Mouse (Mus musculus) hindbrain, postnatal 0 days (tissue): ENCODE data around the gene Peli2. TPM values are rescaled to one million over a fixed set of nuclear protein-coding genes. Genes with fewer than 3 reads are reported as not detected.

ENCODE experiments used
- ATAC-seq: fragments of 200-750 bp; cut with Nextera tagmentation; 2 replicates; pipeline ENCODE4 v1.8.0; 2017; ENCODE audit warnings: mild to moderate bottlenecking, moderate TSS enrichment, moderate library complexity
- DNase-seq: peaks from one replicate; pipeline ENCODE4 v3.0.0-alpha.2; 2015; ENCODE audit warnings: low spot score
- H3K27ac ChIP-seq: fragments of 300-500 bp; sonication (generic); 2 replicates; pipeline ENCODE4 v1.5.1; 2014; ENCODE audit warnings: mild to moderate bottlenecking
- H3K27me3 ChIP-seq: fragments of 300-500 bp; sonication (generic); 2 replicates; pipeline ENCODE4 v1.6.1; 2014; ENCODE audit warnings: low read length, mixed read lengths; ENCODE audit not compliant: insufficient read depth
- H3K36me3 ChIP-seq: fragments of 300-500 bp; sonication (generic); 2 replicates; pipeline ENCODE4 v1.6.1; 2014; ENCODE audit warnings: low read length, mixed read lengths; ENCODE audit not compliant: insufficient read depth
- H3K4me1 ChIP-seq: fragments of 300-500 bp; sonication (generic); 2 replicates; pipeline ENCODE4 v1.6.1; 2014; ENCODE audit warnings: antibody characterized with exemption, low read length, mixed read lengths; ENCODE audit not compliant: insufficient read depth
- H3K4me2 ChIP-seq: fragments of 300-500 bp; sonication (generic); 2 replicates; pipeline ENCODE4 v1.6.1; 2014; ENCODE audit warnings: low read depth, mild to moderate bottlenecking, low read length, moderate library complexity, mixed read lengths
- H3K4me3 ChIP-seq: fragments of 300-500 bp; sonication (generic); 2 replicates; pipeline ENCODE4 v1.5.1; 2014; ENCODE audit warnings: low read length
- H3K9ac ChIP-seq: fragments of 300-500 bp; sonication (generic); replicated peaks from 2 replicates; pipeline ENCODE4 v1.6.1; 2014; ENCODE audit warnings: mild to moderate bottlenecking, low read length, moderate library complexity, mixed read lengths
- H3K9me3 ChIP-seq: fragments of 300-500 bp; sonication (generic); 2 replicates; pipeline ENCODE4 v1.6.1; 2016; ENCODE audit warnings: low read length, mixed read lengths
- CTCF ChIP-seq: IDR thresholded peaks from 2 replicates; pipeline ENCODE4 v1.5.1; 2016; ENCODE audit warnings: antibody characterized with exemption, control low read depth, low read depth
- WGBS: fragments of 180-500 bp; shearing (Covaris S2); extraction: QIAGEN DNeasy Blood & Tissue Kit; methylation state at CpG from one replicate; pipeline ENCODE4 v1.1.7; 2014; 5-methylcytosine and 5-hydroxymethylcytosine counted together
- polyA plus RNA-seq: library from polyadenylated mRNA; unstranded; fragments of >200 nt; fragmentation: Nextera tagmentation; extraction: Ambion mirVana; gene quantifications from 2 replicates; pipeline ENCODE4 v1.2.1, GENCODE M21; 2015
- total RNA-seq: library from RNA; depleted of rRNA; stranded (reverse); fragments of >200 nt; gene quantifications from 2 replicates; pipeline ENCODE4 v1.2.3, GENCODE M21; 2014

The Peli2 gene
- total and polyA plus RNA-seq, 2 experiments from 2014 or later: 16.5 to 38.8 TPM

DNA sequence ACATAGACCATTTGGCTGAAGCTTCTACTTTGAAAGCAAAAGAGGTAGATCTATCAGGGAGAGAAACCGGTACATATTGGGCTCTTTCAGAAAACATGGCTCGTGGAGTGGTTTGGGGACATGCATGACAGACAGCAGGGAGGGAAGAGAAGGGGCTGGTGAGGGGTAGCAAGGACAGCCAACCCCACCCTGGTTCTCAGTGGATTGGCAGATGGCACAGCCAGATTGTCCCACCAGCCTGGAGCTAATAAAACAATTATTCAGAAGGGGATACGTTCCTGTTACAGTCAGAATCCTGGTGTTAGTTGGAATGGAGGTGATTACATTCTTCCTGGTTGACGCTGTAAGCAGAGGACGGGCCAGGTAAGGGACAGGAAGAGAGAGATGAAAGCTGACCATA lies 2.6 kb upstream of the Peli2 start:
- Histone ChIP-seq H3K36me3 (no peaks in the 10 kb centered on the region), H3K9me3 (no peaks in the 10 kb centered on the region), H3K4me2 (no peak overlapping the region), H3K9ac (no peak overlapping the region), H3K4me1 (peaks cover 4% of the 10 kb centered on the region; the same call in 1 of the 2 replicates), H3K27me3 (no peaks in the 10 kb centered on the region), H3K27ac (0 out of 2 replicates have a peak overlapping the region, but pooled peaks have one; percentile 41), H3K4me3 (no peak overlapping the region)
- 52% methylated on average over 5 of the region's 5 CpGs for WGBS
- no peak for TF ChIP-seq CTCF
- no peak for ATAC-seq
- DNase-seq: no peak

DNA sequence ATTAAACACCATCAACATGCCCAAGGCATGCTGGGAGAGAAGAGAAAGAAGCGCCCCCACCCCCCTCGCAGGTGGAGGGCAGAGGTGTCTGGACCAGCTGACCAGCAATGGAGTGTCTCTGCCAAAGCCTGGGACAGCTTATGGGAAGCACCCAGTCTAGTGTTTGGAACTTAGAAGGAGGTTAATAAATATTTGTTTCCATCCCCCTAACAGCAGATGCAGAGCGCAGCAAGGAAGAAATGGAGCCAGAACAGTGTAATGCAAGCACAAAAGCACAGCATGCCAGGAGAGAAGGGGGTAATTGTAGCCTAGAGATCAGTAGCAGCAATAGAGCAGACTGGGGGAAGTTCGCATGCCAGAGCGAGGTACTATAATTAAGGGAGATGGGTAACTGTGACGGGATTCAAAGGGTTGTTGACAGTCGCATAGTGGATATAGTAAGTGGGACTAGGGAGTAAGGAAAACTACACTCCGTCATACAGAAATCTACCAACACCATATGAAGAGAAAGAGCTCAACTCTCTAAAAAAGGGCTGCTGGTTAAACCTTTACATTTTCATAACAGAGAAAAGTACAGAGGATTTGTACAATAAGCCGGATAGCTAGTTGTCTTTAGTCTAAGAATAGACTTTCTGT lies 1.5 kb upstream of the Peli2 start:
- H3K36me3 ChIP-seq: no peaks in the 10 kb centered on the region
- WGBS: 5% methylated on average over 9 of the region's 9 CpGs
- TF ChIP-seq CTCF: no peak
- DNase-seq (peak; percentile 75), ATAC-seq (peak; percentile 44)
- no peaks in the 10 kb centered on the region for H3K9me3 ChIP-seq
- peak overlapping the region; percentile 82 for H3K4me3 ChIP-seq
- no peaks in the 10 kb centered on the region for H3K27me3 ChIP-seq
- no peak overlapping the region for H3K9ac ChIP-seq
- peak overlapping the region; percentile 41; the same call in 1 of the 2 replicates for H3K27ac ChIP-seq
- H3K4me1 ChIP-seq: peaks cover 4% of the 10 kb centered on the region; the same call in 1 of the 2 replicates
- H3K4me2 ChIP-seq: peak overlapping the region; percentile 96

DNA sequence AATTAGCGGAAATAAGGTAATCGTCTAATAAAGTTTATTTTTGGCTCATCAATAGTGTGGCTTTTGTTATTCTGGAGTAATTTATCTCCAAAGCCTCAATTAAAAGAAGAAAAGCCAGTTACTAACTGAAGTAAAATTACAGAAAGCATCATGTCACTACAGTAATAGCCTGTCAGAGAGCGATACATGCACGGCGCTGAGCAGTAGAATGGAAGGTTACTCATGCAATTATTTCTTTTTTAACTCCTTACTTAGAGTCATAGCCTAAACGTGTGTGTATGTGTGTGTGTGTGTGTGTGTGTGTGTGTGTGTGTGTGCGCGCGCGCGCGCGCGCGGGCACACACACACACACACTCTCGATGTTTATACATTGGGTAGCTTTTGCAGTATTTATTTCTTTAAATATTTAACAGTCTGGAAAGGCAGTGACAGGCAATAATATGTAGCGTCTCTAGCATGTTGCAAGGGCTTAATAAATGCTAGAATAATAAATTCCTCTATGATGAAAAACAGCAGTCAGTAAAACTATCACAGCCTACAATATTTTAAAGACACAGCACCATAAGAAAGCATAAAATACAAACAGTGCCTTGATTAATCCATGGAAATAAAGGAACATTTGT lies 864 bp upstream of the Peli2 start:
- no peak overlapping the region; the same call in 1 of the 2 replicates for H3K9ac ChIP-seq
- peak overlapping the region; percentile 82 for H3K4me3 ChIP-seq
- H3K9me3 ChIP-seq: no peaks in the 10 kb centered on the region
- H3K27me3 ChIP-seq: no peaks in the 10 kb centered on the region
- H3K4me2 ChIP-seq: peak overlapping the region; percentile 96
- TF ChIP-seq CTCF: no peak
- WGBS: 3% methylated on average over 17 of the region's 17 CpGs
- ATAC-seq: no peak
- H3K27ac ChIP-seq: peak overlapping the region; percentile 41; the same call in 1 of the 2 replicates
- H3K36me3 ChIP-seq: no peaks in the 10 kb centered on the region
- DNase-seq: peak; percentile 36
- peaks cover 5% of the 10 kb centered on the region for H3K4me1 ChIP-seq

DNA sequence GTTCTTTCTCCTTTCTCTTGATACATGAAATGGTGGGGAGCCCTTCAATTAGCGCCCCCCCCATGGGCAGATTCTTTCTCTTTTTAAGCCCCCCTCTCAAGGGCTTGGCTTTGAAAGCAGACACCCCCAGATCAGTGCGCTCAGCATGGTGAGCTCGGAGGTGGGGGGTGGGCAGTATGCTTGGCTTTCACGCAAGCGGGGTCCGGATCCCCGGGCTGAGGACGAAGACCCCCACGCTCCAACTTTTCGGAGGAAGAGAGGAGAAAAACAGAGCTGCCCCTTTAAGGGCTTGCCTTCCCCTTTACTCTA lies 226 bp upstream of the Peli2 start:
- Histone ChIP-seq H3K9ac (peak overlapping the region; percentile 85), H3K4me2 (peak overlapping the region; percentile 96), H3K4me3 (peak overlapping the region; percentile 82), H3K27ac (peak overlapping the region; percentile 87), H3K36me3 (no peaks in the 10 kb centered on the region), H3K27me3 (no peaks in the 10 kb centered on the region), H3K4me1 (peaks cover 7% of the 10 kb centered on the region), H3K9me3 (no peaks in the 10 kb centered on the region)
- under 1% methylated on average over 8 of the region's 10 CpGs for WGBS
- no peak for TF ChIP-seq CTCF
- ATAC-seq (no peak), DNase-seq (no peak)

DNA sequence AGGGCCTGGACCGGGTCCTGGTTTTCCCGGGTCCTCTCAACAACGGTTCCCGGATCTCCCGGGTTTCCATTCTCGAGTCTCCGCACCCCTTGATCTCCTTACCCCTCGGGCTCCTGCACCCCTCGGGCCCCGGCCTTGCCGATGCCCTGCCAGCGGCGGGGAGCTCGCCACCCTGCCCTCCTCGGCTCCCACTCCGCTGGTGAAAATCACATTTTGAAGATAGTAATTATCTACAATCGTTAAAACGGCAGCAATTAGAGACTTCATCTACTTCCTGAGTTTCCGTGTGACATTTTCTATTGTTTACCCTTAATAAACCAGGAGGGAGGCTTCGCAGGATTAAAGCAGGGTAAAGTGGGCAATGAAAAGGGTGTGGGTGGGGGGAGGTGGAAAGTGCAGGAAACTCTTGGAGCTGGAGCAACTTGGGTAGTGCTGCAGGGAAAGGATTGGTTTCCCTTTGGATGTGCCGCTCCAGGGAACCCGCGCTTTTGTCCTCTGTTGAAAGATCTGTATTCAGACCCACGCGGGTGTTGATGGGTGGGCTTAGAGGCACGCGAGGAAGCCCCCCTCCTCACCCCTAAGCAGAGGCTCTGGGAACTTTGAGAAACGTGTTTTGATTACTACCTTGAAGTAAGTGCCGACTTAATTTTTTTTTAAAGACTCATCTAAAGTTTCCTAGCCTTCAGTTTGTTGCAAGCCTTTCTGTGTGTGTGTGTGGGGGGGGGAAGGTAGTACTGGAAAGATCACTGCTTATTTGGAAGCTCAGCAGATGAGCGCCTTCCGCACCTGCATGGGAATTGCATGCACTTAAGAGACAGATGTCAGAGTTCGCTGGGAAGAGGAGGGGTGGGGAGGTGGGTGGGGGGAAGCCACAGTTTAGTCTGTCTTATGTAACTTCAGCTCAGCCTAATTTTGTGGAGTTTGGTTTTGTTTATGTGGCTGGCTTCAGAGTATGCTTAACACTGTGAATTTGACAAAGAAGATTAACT lies 1.2 kb downstream of the Peli2 start:
- ATAC-seq: peak; percentile 11; the same call in 1 of the 2 replicates
- no peaks in the 10 kb centered on the region for H3K36me3 ChIP-seq
- under 1% methylated on average over 32 of the region's 32 CpGs for WGBS

DNA sequence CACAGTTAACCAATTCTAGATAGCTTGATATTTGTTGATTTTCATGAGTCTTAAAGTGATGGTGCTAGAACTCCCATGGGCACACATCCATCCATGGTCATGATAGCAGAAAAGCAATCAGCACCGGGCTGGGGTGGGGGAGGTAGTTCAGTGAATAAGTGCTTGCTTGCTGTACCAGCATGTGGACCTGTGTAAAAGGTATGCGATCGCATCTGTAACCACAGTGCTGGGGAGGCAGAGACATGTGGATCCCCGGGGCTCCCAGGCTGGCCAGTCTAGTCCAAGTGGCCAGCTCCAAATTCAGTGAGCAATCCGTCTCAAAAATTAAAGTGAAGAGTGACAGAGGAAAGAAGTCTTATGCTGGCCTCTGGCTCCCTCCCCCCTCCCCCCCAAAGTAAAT lies 3.4 kb downstream of the Peli2 start:
- Histone ChIP-seq H3K9ac (no peak overlapping the region), H3K36me3 (no peaks in the 10 kb centered on the region), H3K4me3 (peak overlapping the region; percentile 82; the same call in 1 of the 2 replicates), H3K4me2 (peak overlapping the region; percentile 96), H3K27ac (no peak overlapping the region), H3K27me3 (no peaks in the 10 kb centered on the region), H3K9me3 (no peaks in the 10 kb centered on the region), H3K4me1 (peaks cover 17% of the 10 kb centered on the region)
- no peak for TF ChIP-seq CTCF
- 53% methylated on average over 5 of the region's 5 CpGs for WGBS
- DNase-seq: no peak
- ATAC-seq: no peak

More for the DNA sequence above, 1.2 kb downstream of the Peli2 start:
- DNase-seq: peak; percentile 50
- no peak for TF ChIP-seq CTCF
- peak overlapping the region; percentile 96 for H3K4me2 ChIP-seq
- no peaks in the 10 kb centered on the region for H3K27me3 ChIP-seq
- peak overlapping the region; percentile 87 for H3K27ac ChIP-seq
- peaks cover 7% of the 10 kb centered on the region for H3K4me1 ChIP-seq
- H3K9me3 ChIP-seq: no peaks in the 10 kb centered on the region
- peak overlapping the region; percentile 82 for H3K4me3 ChIP-seq
- peak overlapping the region; percentile 85 for H3K9ac ChIP-seq
